Mouse (Mus musculus) neural tube, embryonic 15.5 days (tissue): ENCODE measurements around the gene Cry2. TPM values are rescaled to one million over a fixed set of nuclear protein-coding genes. Genes with fewer than 3 reads are reported as not detected.

Experiments
- ATAC-seq: fragments of 200-750 bp; cut with Nextera tagmentation; 2 replicates; pipeline ENCODE4 v1.8.0; 2017; ENCODE audit warnings: mild to moderate bottlenecking, moderate TSS enrichment, moderate library complexity; ENCODE audit not compliant: low FRiP score
- H3K27ac ChIP-seq: fragments of 300-500 bp; sonication (generic); replicated peaks from 2 replicates; pipeline ENCODE4 v1.5.1; 2015; ENCODE audit warnings: mild to moderate bottlenecking, inconsistent platforms
- H3K27me3 ChIP-seq: fragments of 300-500 bp; sonication (generic); replicated peaks from 2 replicates; pipeline ENCODE4 v1.6.1; 2015; ENCODE audit warnings: inconsistent platforms
- H3K36me3 ChIP-seq: fragments of 300-500 bp; sonication (generic); 2 replicates; pipeline ENCODE4 v1.6.1; 2015; ENCODE audit warnings: inconsistent platforms
- H3K4me1 ChIP-seq: fragments of 300-500 bp; sonication (generic); 2 replicates; pipeline ENCODE4 v1.6.1; 2015; ENCODE audit warnings: inconsistent platforms
- H3K4me2 ChIP-seq: fragments of 300-500 bp; sonication (generic); 2 replicates; pipeline ENCODE4 v1.6.1; 2015; ENCODE audit warnings: inconsistent platforms, mild to moderate bottlenecking, moderate library complexity
- H3K4me3 ChIP-seq: fragments of 300-500 bp; sonication (generic); replicated peaks from 2 replicates; pipeline ENCODE4 v1.5.1; 2015; ENCODE audit warnings: mild to moderate bottlenecking, inconsistent platforms
- H3K9ac ChIP-seq: fragments of 300-500 bp; sonication (generic); replicated peaks from 2 replicates; pipeline ENCODE4 v1.6.1; 2015; ENCODE audit warnings: mild to moderate bottlenecking, inconsistent platforms
- H3K9me3 ChIP-seq: fragments of 300-500 bp; sonication (generic); replicated peaks from 2 replicates; pipeline ENCODE4 v1.6.1; 2016; ENCODE audit warnings: inconsistent platforms
- WGBS: fragments of 180-500 bp; shearing (Covaris S2); methylation state at CpG from one replicate; pipeline ENCODE4 v1.1.7; 2015; ENCODE audit warnings: mixed read lengths; 5-methylcytosine and 5-hydroxymethylcytosine counted together
- polyA plus RNA-seq: library from polyadenylated mRNA; unstranded; fragments of >200 nt; fragmentation: Nextera tagmentation; extraction: Ambion mirVana; gene quantifications from 2 replicates; pipeline ENCODE4 v1.2.1, GENCODE M21; 2015

Gene Cry2
- polyA plus RNA-seq, 1 experiment from 2014 or later: 46.0 TPM

DNA sequence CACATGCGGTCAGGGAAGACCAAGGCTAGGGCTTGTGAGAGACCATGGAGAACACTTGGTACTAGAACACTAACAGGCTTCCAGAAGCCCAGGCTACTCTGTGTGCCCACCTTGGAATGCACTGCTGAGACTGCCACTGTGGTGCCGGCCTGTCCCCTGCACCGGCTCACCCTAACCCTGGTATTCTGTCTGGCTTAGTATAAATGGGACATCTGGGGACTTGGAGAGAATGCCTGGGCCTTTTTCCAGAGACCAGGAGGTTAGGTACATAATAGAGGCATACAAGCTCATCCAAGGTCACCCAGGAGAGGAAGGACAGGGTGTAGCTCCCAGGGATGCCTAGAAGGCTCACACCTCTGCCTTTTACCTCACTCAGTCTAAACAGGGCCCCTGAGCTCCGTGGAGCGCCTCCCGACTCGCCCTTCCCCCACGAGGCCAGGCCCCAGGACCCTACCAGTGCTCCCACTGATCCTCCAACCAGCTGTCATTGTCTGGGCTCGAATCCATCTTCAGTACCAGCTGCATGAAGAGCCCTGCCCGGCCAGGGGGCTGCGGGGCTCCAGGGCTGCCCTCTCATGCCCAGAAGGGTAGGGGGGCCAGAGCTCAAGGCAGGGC is 42.0 kb downstream of the Cry2 start:
- H3K4me2 ChIP-seq: peak overlapping the region; percentile 61
- H3K27ac ChIP-seq: peak overlapping the region; percentile 78
- H3K9me3 ChIP-seq: no peaks in the 10 kb centered on the region
- peak overlapping the region; percentile 35 for H3K4me3 ChIP-seq
- H3K4me1 ChIP-seq: peaks cover 62% of the 10 kb centered on the region
- ATAC-seq: no peak
- no peaks in the 10 kb centered on the region for H3K27me3 ChIP-seq
- H3K9ac ChIP-seq: peak overlapping the region; percentile 47
- WGBS: 14% methylated on average over 11 of the region's 11 CpGs
- peaks cover 9% of the 10 kb centered on the region for H3K36me3 ChIP-seq

DNA sequence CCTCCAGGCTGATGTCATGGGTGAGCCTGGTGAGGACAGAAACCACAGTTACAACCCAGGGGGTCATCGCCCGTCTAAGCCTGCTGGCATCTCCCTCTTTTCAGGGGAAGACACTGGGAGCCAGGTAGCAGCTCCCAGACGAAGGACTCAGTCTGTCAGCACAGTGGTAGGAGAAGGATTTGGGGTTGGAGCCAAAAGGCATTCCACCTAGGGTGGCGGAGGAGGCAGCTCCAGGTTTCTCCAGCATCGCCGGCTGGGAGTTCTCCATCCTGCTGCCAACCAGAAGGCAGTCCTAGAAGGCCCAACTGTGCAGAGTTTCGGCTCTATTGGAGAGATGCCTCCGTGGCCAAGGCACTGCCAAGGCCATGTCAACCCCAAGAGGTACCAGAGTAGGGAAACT is 42.7 kb downstream of the Cry2 start:
- peak overlapping the region; percentile 47; the same call in 1 of the 2 replicates for H3K9ac ChIP-seq
- no peaks in the 10 kb centered on the region for H3K9me3 ChIP-seq
- no peak for ATAC-seq
- WGBS: 87% methylated on average over 8 of the region's 8 CpGs
- H3K27ac ChIP-seq: 0 out of 2 replicates have a peak overlapping the region, but pooled peaks have one; percentile 78
- H3K4me2 ChIP-seq: peak overlapping the region; percentile 61
- peaks cover 68% of the 10 kb centered on the region for H3K4me1 ChIP-seq
- H3K27me3 ChIP-seq: no peaks in the 10 kb centered on the region
- H3K36me3 ChIP-seq: peaks cover 16% of the 10 kb centered on the region
- no peak overlapping the region for H3K4me3 ChIP-seq

DNA sequence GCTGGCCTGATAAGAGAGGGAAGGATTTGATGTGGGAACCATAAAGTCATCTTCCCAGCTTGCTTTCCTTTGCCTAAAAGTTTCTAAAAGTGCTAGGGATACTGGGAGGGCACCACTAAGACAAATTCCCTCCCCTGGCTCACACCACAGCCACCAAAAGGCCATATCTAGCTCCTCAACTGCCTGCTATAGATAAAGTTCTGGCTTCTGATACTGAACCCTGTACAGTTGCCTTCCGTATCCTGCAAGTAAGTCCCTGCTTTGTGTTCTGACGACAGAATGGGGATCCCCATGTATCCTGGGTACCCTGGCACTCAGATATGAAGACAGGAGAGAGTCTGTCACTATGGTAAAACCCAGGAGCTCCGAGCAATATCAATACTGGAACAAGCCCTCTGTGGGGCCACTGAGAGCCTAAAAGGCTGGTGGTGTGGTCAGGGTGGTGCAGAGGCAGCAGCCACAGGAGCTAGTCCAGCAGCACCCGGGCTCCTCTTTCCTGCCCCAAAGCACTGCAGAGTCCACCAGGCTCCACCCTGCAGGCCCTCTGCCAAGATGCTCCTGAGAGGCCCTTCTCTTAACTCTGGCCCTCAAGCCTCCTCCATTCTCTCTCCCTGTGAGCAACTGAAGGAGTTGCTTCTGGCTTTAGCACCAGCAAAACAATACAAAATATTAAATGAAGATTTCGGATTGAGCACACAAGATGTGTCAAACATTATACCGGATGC is 43.5 kb downstream of the Cry2 start:
- peaks cover 68% of the 10 kb centered on the region for H3K4me1 ChIP-seq
- no peaks in the 10 kb centered on the region for H3K9me3 ChIP-seq
- peak overlapping the region; percentile 87 for H3K4me2 ChIP-seq

DNA sequence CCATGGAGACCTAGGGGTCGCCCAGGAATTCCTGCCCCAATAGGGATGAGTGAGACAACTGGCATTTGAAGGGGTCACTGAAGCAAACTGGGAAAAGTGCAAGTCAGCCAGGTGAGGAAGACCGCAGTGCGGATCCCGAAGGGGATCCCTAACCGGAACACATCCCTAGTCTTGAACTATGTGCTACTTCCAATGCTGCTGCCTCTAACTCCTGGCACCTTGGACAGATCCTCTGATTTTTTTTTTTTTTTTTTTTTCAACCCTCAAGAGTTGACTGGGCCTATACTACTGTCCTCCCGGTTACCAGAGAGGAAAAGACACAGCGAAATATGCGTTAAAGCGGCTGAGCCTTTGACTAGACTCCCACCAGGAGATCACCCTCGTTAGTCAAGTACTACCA is 44.2 kb downstream of the Cry2 start:
- no peak; the same call in 1 of the 2 replicates for ATAC-seq
- Histone ChIP-seq H3K4me1 (peaks cover 68% of the 10 kb centered on the region), H3K27me3 (no peaks in the 10 kb centered on the region), H3K27ac (peak overlapping the region; percentile 83), H3K9me3 (no peaks in the 10 kb centered on the region), H3K9ac (peak overlapping the region; percentile 84; the same call in 1 of the 2 replicates), H3K4me3 (peak overlapping the region; percentile 74), H3K4me2 (peak overlapping the region; percentile 87), H3K36me3 (peaks cover 30% of the 10 kb centered on the region)
- WGBS: 2% methylated on average over 10 of the region's 10 CpGs

More for the DNA sequence above, 43.5 kb downstream of the Cry2 start:
- Histone ChIP-seq H3K4me3 (0 out of 2 replicates have a peak overlapping the region, but pooled peaks have one; percentile 74), H3K27me3 (no peaks in the 10 kb centered on the region), H3K9ac (no peak overlapping the region), H3K36me3 (peaks cover 23% of the 10 kb centered on the region), H3K27ac (peak overlapping the region; percentile 83)
- ATAC-seq: no peak
- 75% methylated on average over 6 of the region's 6 CpGs for WGBS

DNA sequence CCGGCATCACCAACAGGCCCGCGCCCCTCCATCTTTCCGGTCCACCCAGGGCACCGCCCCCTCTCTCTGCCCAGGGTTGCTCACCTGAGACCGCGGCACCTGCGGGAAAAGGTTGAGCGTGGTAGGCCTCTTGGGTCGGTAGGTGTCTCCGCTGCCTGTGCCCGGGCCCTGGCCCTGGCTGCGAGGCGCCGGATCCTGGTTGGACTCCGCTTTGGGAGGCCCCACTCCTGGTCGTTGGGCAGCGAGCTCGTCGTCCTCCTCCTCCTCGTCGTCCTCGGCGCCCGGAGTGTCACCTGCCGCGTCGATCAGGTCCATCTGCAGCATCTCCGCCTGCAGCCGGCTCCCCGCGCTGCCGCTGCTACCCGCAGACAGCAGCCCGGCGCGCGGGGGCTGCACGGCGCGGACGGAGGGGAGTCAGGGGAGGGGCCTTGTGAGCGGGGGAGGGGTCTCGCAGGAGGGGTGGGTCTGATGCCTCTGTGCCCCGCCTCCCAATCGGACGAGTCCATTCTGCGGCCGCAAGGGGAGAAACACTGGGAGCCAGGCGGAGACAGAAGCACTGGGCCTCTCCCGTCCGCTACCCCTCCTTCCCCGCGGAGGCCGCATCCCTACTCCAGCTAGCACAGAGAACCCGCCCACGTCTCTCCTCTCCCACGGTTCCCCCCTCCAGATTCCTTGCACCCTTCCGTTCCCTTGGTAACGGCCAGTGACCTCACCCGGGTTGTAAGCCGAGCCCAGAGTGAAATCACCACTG is 44.8 kb downstream of the Cry2 start:
- H3K36me3 ChIP-seq: peaks cover 36% of the 10 kb centered on the region
- ATAC-seq: peak; percentile 90
- peak overlapping the region; percentile 84 for H3K9ac ChIP-seq
- under 1% methylated on average over 61 of the region's 62 CpGs for WGBS
- peaks cover 68% of the 10 kb centered on the region for H3K4me1 ChIP-seq
- H3K27me3 ChIP-seq: no peaks in the 10 kb centered on the region
- peak overlapping the region; percentile 74 for H3K4me3 ChIP-seq
- peak overlapping the region; percentile 83 for H3K27ac ChIP-seq
- H3K4me2 ChIP-seq: peak overlapping the region; percentile 87
- H3K9me3 ChIP-seq: no peaks in the 10 kb centered on the region

DNA sequence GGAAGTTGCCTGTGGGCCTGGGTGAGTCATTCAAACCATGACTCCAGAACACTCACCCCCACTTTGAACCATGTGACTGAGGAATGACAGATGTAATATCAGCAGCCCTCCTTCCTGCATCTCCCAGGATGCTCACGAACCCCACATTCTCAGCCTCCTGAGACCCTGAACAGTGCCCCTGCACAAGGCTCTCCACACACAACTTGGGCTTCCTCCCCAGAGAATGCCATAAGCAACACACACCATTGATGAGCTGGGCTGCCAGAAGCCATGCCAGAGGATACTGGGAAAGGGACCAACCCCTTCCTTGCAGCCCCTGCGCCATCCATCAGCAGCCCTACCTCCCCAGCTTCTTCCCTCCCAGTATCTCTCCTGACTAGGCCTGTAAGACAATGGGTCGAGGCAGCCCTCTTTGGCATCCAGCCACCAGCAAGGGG is 45.7 kb downstream of the Cry2 start:
- H3K27ac ChIP-seq: peak overlapping the region; percentile 83
- peaks cover 63% of the 10 kb centered on the region for H3K4me1 ChIP-seq
- 30% methylated on average over 3 of the region's 3 CpGs for WGBS
- peak overlapping the region; percentile 84 for H3K9ac ChIP-seq
- H3K4me2 ChIP-seq: peak overlapping the region; percentile 87
- H3K36me3 ChIP-seq: peaks cover 46% of the 10 kb centered on the region
- no peak for ATAC-seq
- H3K27me3 ChIP-seq: no peaks in the 10 kb centered on the region
- peak overlapping the region; percentile 74 for H3K4me3 ChIP-seq
- no peaks in the 10 kb centered on the region for H3K9me3 ChIP-seq

DNA sequence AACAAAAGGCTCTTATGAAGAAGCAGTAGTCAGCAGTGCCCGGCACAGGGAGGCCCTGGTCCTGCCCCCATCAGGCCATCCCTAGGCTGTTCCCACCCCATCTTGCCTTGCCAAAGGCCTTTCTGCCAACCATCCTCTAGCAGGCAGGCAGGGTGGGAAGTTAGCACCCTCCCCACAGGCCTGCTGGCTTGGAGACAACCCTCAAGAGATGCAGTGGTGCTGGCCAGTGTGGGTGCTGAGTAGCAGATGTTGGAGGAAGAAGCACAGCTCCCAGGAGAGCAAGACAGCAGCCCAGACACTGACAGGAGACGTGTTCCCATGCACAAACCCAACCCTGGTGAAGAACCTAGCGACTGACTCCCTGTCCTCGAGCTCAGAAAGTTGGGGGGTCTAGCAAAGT is 46.2 kb downstream of the Cry2 start:
- Histone ChIP-seq H3K4me1 (peaks cover 59% of the 10 kb centered on the region), H3K4me2 (peak overlapping the region; percentile 87), H3K9me3 (no peaks in the 10 kb centered on the region), H3K4me3 (peak overlapping the region; percentile 74), H3K27me3 (no peaks in the 10 kb centered on the region), H3K9ac (peak overlapping the region; percentile 84), H3K36me3 (peaks cover 50% of the 10 kb centered on the region), H3K27ac (peak overlapping the region; percentile 83; the same call in 1 of the 2 replicates)
- no peak for ATAC-seq
- 64% methylated on average over 4 of the region's 4 CpGs for WGBS

DNA sequence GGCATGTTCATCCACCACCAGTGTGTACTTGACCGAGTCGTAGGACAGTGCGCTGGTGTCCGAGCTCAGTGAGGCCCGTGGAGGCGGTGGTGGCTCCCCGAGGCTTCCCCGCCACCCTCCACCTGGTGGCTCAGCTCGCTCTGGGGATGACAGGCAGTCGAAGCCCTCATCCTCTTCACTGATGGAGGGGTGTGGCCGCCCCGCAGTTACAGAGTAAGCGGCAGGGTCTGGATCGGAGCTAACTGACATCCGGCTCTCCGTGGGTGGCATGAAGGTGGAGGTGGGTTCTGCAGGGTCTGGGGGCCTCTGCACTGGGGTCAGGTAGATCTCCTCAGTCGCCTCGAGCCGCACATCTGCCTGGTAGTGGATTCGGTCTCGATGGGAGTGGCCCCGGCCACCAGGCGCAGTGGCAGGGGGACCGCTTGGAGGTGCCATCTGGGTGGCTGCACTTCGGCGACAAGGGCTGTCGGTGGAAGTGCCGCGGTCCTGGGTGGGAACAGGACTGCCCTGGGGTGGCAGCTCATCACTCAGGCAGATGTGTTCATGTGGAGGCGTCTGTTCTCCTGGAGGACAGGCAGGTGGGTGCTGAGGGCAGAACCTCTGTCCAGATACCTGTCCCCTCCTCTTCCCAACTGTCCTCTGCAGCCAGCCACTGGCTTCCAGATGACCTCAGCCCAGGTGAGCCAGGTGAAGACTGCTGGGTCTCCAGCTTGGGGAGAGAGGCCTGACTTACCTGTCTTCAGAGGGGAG is 46.8 kb downstream of the Cry2 start:
- Histone ChIP-seq H3K9ac (peak overlapping the region; percentile 84; the same call in 1 of the 2 replicates), H3K27me3 (no peaks in the 10 kb centered on the region), H3K4me1 (peaks cover 52% of the 10 kb centered on the region), H3K4me3 (no peak overlapping the region), H3K27ac (no peak overlapping the region), H3K4me2 (peak overlapping the region; percentile 87), H3K36me3 (peaks cover 57% of the 10 kb centered on the region), H3K9me3 (no peaks in the 10 kb centered on the region)
- 94% methylated on average over 30 of the region's 30 CpGs for WGBS
- no peak for ATAC-seq

DNA sequence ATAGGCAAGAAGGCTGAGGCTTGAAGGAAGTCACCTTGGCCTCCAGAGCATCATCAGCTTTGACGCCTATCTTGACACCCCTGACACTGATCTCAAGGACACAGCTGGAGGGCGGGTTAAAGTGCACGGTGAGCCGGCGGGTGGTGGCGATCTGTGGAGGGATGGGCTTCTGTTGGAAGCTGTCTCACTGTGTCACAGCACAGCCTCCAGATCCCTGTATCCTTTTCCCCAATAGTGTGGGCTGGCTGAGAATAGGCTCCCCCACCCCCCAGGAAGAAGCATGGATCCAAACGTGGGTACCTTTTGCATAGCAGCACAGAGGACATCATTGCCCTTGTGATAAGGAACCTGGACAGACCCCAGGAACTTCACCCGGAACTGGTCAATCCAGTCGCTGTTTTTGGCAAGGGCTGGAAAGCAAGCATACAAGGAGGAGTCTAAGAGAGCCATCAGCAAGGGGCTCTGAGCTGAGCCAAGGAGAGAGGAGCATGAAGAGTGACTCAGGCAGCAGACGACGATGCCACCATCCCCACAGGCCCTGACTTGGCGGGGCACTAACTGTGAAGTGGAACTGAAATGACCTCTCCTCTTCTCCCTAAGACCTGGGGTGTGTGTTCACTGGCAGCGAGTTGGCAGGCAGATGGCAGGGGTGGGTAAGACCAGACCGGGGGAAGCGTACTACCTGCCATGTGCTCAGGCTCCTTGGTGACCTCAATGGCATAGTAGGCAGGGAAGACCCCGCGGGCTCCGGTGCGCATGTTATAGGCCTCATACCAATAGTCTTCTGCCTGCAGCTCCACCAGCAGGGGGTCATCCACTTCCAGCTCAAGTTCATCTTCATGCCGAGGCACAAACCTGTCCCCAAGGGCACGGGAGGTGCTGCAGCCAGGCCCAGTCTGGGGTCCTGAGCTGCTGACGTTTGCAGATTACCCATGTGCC is 48.5 kb downstream of the Cry2 start:
- no peak for ATAC-seq
- Histone ChIP-seq H3K4me1 (peaks cover 39% of the 10 kb centered on the region), H3K36me3 (peaks cover 73% of the 10 kb centered on the region), H3K9me3 (no peaks in the 10 kb centered on the region), H3K27ac (no peak overlapping the region), H3K27me3 (no peaks in the 10 kb centered on the region), H3K4me3 (no peak overlapping the region), H3K4me2 (no peak overlapping the region), H3K9ac (no peak overlapping the region)
- WGBS: 86% methylated on average over 22 of the region's 22 CpGs

DNA sequence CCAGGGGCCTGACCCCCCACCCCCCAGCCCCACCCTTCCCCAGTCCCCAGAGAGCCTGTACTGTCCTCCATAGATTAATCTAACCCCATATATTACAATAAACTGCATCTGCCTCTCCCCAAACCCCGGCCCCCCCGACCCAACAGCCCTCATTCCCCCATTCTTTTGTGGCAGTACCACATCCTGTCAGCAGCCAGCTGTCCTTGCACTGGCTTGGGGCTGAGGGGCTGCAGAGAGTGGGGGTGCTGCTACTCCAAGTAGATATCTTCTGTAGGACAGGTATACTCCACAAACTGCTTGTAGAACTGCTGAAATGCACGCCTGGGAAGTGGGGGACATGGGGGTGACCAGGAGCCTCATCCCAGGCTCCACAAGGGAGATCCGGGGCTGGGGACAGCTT is 49.7 kb downstream of the Cry2 start:
- Histone ChIP-seq H3K9me3 (no peaks in the 10 kb centered on the region), H3K27ac (no peak overlapping the region), H3K36me3 (peaks cover 86% of the 10 kb centered on the region), H3K27me3 (no peaks in the 10 kb centered on the region), H3K9ac (no peak overlapping the region), H3K4me2 (no peak overlapping the region), H3K4me1 (peaks cover 29% of the 10 kb centered on the region), H3K4me3 (no peak overlapping the region)
- ATAC-seq: no peak
- 79% methylated on average over 4 of the region's 4 CpGs for WGBS
